Mouse (Mus musculus): Measurements from ENCODE around the gene Phkb. TPM values are rescaled to one million over a fixed set of nuclear protein-coding genes. Genes with fewer than 3 reads are reported as not detected.

Gene Phkb
- total RNA-seq (2023) = 19.8 to 28.6 TPM (median 24.8 TPM) in 4 replicates

GRCm38 (mm10) chr8:85840657-85841488 lies at the start of gene Phkb, which contains the start of gene Itfg1:
Gene Phkb (plus strand): TSS chr8:85840959.
Gene Itfg1 (minus strand): TSS chr8:85840921.

Other genes with a start within 250 kb of the Phkb start
- 0.49 to 0.57 TPM (median 0.51 TPM) in 4 replicates for gene Neto2, start 140.0 kb upstream of the Phkb start, total RNA-seq (2023)
- 27.1 to 30.2 TPM (median 28.0 TPM) in 4 replicates for gene Itfg1, start within 50 bp of the Phkb start, total RNA-seq (2023)

Measured in B cell, adult 62 days (primary cell).